ENCODE assay signal across 16 mouse cellular contexts in the genomic region with DNA sequence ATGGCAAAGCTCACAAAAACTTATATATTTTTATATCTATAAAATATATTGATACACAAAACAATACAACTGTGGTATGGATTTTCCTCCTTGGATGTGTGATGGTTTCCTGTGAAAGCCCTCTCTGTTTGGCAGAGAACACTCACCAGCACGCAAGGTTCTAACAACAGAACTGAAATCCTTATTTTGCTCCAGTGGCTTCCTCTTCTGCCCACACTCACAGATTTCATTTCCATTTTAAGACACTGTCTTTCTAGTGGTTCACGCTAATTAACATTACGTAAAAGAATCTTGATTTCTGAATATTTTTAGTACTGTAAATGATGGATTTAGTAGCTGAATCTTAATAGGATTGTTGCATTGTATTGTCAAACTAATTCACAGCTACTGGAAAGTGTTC.
"Had no signal": no experiment of that assay in that cellular context is flagged by ENCODE, and none has a peak within 500 bp of the region (broad histone marks: within the 10 kb centered on the region; RNA-seq: fewer than 3 reads in every experiment).

No protein-coding gene starts in this region.

- ATAC-seq: hindbrain, embryonic 16.5 days; inflammation-experienced regulatory T-cells, adult 6 months; intestine, embryonic 15.5 days; intestine, postnatal 0 days; liver, embryonic 12.5 days had no signal

- DNase-seq: gastrocnemius, adult 2 months; gastrocnemius, postnatal 10 days; gastrocnemius, postnatal 25 days; heart, adult 18-20 months; heart, postnatal 10 days; heart, postnatal 4 days; kidney, adult 18-20 months; kidney, adult 8-10 months; kidney, postnatal 10 days; kidney, postnatal 25 days; kidney, postnatal 4 days had no signal
